Mouse (Mus musculus) hindbrain, embryonic 12.5 days (tissue): ENCODE measurements around the gene Klf13. TPM values are rescaled to one million over a fixed set of nuclear protein-coding genes. Genes with fewer than 3 reads are reported as not detected.

Experiments
- ATAC-seq: fragments of 200-750 bp; cut with Nextera tagmentation; 2 replicates; pipeline ENCODE4 v1.8.0; 2017; ENCODE audit warnings: moderate TSS enrichment; ENCODE audit not compliant: low FRiP score
- H3K27ac ChIP-seq: fragments of 300-500 bp; sonication (generic); 2 replicates; pipeline ENCODE4 v1.5.1; 2016; ENCODE audit warnings: mild to moderate bottlenecking
- H3K27me3 ChIP-seq: fragments of 300-500 bp; sonication (generic); 2 replicates; pipeline ENCODE4 v1.6.1; 2016; ENCODE audit warnings: mild to moderate bottlenecking
- H3K36me3 ChIP-seq: fragments of 300-500 bp; sonication (generic); 2 replicates; pipeline ENCODE4 v1.6.1; 2016; ENCODE audit warnings: mild to moderate bottlenecking
- H3K4me1 ChIP-seq: fragments of 300-500 bp; sonication (generic); 2 replicates; pipeline ENCODE4 v1.6.1; 2016
- H3K4me2 ChIP-seq: fragments of 300-500 bp; sonication (generic); replicated peaks from 2 replicates; pipeline ENCODE4 v1.6.1; 2016; ENCODE audit warnings: mild to moderate bottlenecking
- H3K4me3 ChIP-seq: fragments of 300-500 bp; sonication (generic); 2 replicates; pipeline ENCODE4 v1.5.1; 2016; ENCODE audit warnings: mild to moderate bottlenecking
- H3K9ac ChIP-seq: fragments of 300-500 bp; sonication (generic); 2 replicates; pipeline ENCODE4 v1.6.1; 2016; ENCODE audit warnings: mild to moderate bottlenecking, moderate library complexity
- H3K9me3 ChIP-seq: fragments of 300-500 bp; sonication (generic); replicated peaks from 2 replicates; pipeline ENCODE4 v1.6.1; 2016; ENCODE audit warnings: mild to moderate bottlenecking
- WGBS: fragments of 180-500 bp; shearing (Covaris S2); methylation state at CpG from one replicate; pipeline ENCODE4 v1.1.7; 2016; 5-methylcytosine and 5-hydroxymethylcytosine counted together
- polyA plus RNA-seq: library from polyadenylated mRNA; unstranded; fragments of >200 nt; fragmentation: Nextera tagmentation; extraction: Ambion mirVana; gene quantifications from 2 replicates; pipeline ENCODE4 v1.2.1, GENCODE M21; 2016

Klf13 gene
- polyA plus RNA-seq, 1 experiment from 2014 or later, result 30.1 TPM

DNA sequence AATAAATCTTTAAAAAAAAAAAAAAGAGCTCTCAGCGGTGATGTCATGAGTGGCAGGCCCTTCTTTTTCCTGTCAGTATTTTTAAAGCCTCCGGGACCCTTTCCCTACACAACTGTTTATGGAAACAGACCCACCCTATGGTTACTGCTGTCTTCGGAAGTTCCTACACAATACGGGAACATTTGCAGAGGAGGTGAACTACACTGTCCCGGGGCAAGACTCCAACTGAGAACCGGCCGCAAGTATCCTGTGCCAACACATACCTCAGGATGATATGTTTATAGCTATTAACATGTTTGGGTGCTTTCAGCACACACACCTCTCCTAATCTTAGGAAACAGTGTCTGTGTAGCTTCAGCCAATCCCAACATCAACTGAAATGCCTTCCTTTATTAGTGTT is 53.7 kb downstream of the Klf13 start:
- Histone ChIP-seq H3K36me3 (peaks cover 2% of the 10 kb centered on the region), H3K4me3 (no peak overlapping the region), H3K9me3 (no peaks in the 10 kb centered on the region), H3K27ac (no peak overlapping the region), H3K4me1 (0 out of 2 replicates have a peak, but pooled peaks cover 4% of the 10 kb centered on the region), H3K27me3 (no peaks in the 10 kb centered on the region), H3K9ac (no peak overlapping the region), H3K4me2 (no peak overlapping the region)
- 89% methylated on average over 7 of the region's 7 CpGs for WGBS
- ATAC-seq, result no peak

DNA sequence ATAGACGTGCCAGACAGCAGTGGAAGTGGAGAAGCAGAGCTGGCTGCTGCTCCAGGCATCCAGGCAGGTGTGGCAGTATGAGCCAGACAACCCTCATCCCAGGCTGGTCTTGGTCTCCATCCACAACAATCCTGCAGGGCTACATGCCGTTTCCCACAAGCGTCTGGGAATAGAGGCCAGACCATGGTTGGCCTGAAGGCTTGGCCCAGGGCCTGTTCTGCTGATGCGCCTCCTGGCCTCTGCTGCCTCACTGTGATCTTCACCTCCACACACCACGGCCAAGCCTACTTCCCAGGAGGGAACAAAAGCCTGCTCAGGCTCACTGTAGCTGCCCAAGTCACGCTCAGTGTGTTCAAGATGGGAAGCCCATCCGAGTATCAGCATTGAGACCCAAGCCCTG is 56.0 kb downstream of the Klf13 start:
- 87% methylated on average over 7 of the region's 7 CpGs for WGBS
- Histone ChIP-seq H3K9me3 (no peaks in the 10 kb centered on the region), H3K27me3 (no peaks in the 10 kb centered on the region), H3K4me1 (no peaks in the 10 kb centered on the region), H3K4me3 (no peak overlapping the region), H3K4me2 (no peak overlapping the region), H3K36me3 (no peaks in the 10 kb centered on the region), H3K27ac (no peak overlapping the region), H3K9ac (no peak overlapping the region)
- no peak for ATAC-seq

DNA sequence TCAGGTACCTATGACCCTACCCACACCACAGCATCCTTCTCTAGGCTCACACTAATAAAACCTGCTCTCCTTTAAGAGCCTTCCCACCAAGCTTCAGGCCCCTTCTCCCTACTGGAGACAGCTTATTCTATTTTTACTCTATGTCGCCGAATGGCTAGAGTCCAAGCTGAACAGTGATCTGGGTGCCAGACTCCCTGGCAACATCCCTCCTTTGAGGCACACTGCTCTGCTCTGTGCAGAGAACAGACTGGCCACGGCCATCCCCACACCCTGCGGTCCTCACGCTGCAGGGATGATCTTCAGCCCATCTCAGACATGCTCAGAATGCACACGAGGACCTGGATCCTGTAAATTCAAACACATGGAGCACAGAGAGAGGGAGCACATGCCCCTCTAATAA is 59.1 kb downstream of the Klf13 start:
- Histone ChIP-seq H3K4me2 (no peak overlapping the region), H3K36me3 (no peaks in the 10 kb centered on the region), H3K4me1 (no peaks in the 10 kb centered on the region), H3K9me3 (no peaks in the 10 kb centered on the region), H3K27me3 (no peaks in the 10 kb centered on the region), H3K9ac (no peak overlapping the region), H3K27ac (no peak overlapping the region), H3K4me3 (no peak overlapping the region)
- ATAC-seq, result no peak
- WGBS, result 90% methylated on average over 6 of the region's 6 CpGs

DNA sequence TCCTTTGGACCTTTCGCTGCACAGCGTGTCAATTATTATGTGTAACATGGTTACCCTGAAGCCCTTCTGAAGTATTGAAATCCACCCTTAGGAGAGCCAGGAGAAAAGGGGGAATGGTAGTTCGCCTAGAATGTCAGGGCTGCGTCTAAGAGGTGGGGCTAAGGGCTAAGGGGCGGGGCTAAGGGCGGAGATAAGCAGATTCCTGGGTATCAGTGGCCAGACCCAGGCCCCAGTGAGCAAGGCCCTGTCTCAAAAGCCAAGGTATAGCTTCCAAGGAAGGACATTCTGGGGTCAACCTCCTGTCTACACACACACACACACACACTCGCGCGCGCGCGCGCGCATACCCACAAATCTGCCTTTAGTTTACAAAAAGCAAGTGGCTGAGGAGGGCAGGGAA is 61.1 kb downstream of the Klf13 start:
- no peak for ATAC-seq
- no peak overlapping the region for H3K27ac ChIP-seq
- no peaks in the 10 kb centered on the region for H3K27me3 ChIP-seq
- H3K4me2 ChIP-seq, result no peak overlapping the region
- no peak overlapping the region for H3K4me3 ChIP-seq
- no peaks in the 10 kb centered on the region for H3K9me3 ChIP-seq
- no peak overlapping the region for H3K9ac ChIP-seq
- H3K4me1 ChIP-seq, result no peaks in the 10 kb centered on the region
- 25% methylated on average over 14 of the region's 14 CpGs for WGBS
- no peaks in the 10 kb centered on the region for H3K36me3 ChIP-seq

DNA sequence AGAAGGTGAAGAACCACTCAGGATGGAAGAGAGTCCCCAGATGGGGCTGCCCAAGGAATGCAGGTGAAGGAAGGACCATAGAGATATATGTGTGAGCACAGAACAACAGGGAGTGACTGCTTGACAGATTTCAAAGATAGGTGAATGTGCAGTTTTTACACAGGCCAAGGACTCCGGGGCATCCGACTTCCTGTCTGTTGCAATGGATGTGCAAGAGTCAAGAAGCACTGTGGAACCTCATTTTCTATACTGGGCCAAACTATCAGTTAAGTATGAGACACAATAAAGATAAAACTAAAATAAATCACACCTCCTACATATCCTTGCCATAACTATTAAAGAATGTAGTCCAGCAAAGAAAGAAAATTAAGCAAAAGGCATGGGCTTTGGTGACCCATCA is 62.1 kb downstream of the Klf13 start:
- ATAC-seq, result no peak
- 90% methylated on average over 2 of the region's 2 CpGs for WGBS

DNA sequence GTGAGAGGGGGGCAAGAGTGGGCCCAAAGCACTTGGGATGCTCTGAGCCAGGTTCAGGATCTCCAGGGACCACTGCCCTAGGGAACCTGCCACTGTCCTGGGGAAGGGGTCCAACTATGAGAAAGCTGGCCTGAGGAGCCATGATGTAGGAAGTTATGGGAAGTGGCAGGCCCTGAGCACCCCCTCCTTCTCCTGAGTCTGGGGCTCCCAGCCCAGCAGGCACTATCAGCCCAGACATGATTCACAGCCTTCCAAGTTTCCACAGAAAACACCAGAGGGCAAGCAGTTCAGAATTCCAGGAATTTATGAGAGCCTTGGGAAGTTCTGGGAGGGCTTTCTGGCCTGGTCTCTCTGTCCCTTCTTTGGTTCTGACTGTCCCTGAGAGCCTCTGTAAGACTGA is 63.0 kb downstream of the Klf13 start:
- Histone ChIP-seq H3K9ac (no peak overlapping the region), H3K27me3 (no peaks in the 10 kb centered on the region), H3K36me3 (no peaks in the 10 kb centered on the region), H3K4me1 (no peaks in the 10 kb centered on the region), H3K4me2 (no peak overlapping the region), H3K27ac (no peak overlapping the region), H3K4me3 (no peak overlapping the region), H3K9me3 (no peaks in the 10 kb centered on the region)
- ATAC-seq, result no peak

More for the DNA sequence above, 62.1 kb downstream of the Klf13 start:
- Histone ChIP-seq H3K9me3 (no peaks in the 10 kb centered on the region), H3K36me3 (no peaks in the 10 kb centered on the region), H3K4me2 (no peak overlapping the region), H3K27ac (no peak overlapping the region), H3K4me1 (no peaks in the 10 kb centered on the region), H3K4me3 (no peak overlapping the region), H3K27me3 (no peaks in the 10 kb centered on the region), H3K9ac (no peak overlapping the region)

DNA sequence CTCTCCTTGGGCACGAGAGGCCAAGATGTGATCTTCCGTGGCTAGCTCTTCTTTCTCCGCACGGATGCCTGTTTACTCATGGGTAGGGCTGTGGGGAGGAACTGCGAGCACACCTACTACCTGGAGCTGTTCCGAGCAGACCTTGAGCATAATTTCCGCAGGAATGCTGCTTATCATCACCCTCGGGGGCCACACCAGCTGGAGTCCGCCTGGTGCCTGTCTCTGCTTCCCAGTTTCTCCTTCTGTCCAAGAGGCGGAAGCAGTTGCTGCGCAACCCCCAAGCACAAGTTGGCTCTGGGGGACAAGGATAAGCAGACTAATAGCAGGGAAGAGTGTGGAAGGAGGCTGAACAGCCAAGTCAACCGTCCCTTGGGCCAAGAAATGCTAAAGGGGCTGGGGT is 64.8 kb downstream of the Klf13 start:
- Histone ChIP-seq H3K9ac (no peak overlapping the region), H3K9me3 (no peaks in the 10 kb centered on the region), H3K27ac (no peak overlapping the region), H3K4me1 (no peaks in the 10 kb centered on the region), H3K27me3 (no peaks in the 10 kb centered on the region), H3K4me3 (no peak overlapping the region), H3K4me2 (no peak overlapping the region), H3K36me3 (no peaks in the 10 kb centered on the region)
- ATAC-seq, result no peak
- 60% methylated on average over 12 of the region's 12 CpGs for WGBS

DNA sequence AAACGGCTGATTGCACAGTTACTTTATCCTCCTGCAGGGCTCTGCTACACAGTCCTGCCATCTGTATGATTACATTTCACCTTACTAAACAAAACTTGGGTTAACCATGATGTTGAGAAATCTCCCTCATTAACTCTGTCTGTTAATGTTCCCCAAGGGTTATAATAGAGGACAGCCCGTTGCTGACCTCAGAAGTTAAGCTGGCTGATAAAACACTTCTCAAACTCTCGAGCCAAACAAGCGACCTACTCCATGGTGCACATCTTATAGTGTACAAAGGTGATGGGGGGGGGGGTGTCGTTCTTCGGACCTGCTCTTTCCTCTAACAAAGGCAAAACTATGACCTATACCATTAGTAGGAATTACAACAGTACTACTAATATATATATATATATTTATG is 67.0 kb downstream of the Klf13 start:
- no peak overlapping the region for H3K9ac ChIP-seq
- no peaks in the 10 kb centered on the region for H3K4me1 ChIP-seq
- no peak overlapping the region for H3K27ac ChIP-seq
- H3K27me3 ChIP-seq, result no peaks in the 10 kb centered on the region
- 92% methylated on average over 6 of the region's 6 CpGs for WGBS
- no peak for ATAC-seq
- no peak overlapping the region for H3K4me3 ChIP-seq
- H3K36me3 ChIP-seq, result no peaks in the 10 kb centered on the region
- no peak overlapping the region for H3K4me2 ChIP-seq
- H3K9me3 ChIP-seq, result no peaks in the 10 kb centered on the region

DNA sequence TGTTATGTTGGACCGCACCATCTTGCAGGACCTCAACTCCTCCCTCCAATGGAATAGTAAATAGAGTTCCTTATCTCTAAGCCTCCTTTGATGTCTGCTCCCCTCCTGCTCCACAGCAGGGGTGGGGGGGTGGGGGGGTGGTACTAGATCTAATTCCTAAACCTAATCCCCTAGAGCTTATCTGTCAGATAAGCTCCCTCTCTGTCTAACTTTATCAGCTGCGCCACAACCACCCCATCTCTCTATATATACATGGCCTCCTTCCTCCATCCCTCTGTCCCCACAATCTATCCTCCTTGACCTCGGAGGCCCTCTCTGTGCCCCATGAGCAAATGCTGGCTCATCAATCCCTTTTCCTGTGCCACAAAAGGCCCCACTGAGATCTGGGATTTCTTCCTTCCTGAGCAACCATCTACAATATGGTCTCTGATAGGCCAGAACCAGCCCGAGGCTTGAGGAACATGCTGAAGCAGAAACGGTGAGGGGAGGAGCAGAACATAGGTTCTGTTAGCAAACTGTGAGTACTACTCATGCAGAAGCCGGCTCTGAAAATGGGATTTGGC is 70.3 kb downstream of the Klf13 start:
- H3K36me3 ChIP-seq, result no peaks in the 10 kb centered on the region
- H3K9ac ChIP-seq, result no peak overlapping the region
- no peaks in the 10 kb centered on the region for H3K9me3 ChIP-seq
- no peak for ATAC-seq
- no peak overlapping the region for H3K4me3 ChIP-seq
- no peaks in the 10 kb centered on the region for H3K4me1 ChIP-seq
- H3K27me3 ChIP-seq, result no peaks in the 10 kb centered on the region
- no peak overlapping the region for H3K27ac ChIP-seq
- WGBS, result 68% methylated on average over 6 of the region's 6 CpGs
- H3K4me2 ChIP-seq, result no peak overlapping the region

DNA sequence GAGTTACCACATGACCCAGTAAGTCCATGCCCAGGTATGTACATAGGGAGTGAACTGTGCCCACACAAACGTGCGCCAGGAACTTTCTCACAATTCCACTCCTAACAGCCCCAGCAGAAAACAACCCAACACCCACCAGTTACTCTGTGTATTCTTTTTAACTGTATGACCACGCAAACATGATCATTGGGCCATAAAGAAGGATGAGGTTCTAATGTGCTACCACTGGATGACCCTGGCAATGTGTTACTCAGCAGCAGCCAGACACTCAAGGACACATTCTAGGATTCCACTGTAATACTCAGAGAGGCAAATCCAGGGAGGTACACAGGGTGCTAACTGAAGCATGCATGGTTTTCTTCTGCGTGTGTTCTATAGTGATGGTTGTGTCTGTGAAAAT is 72.8 kb downstream of the Klf13 start:
- no peak for ATAC-seq
- Histone ChIP-seq H3K4me3 (no peak overlapping the region), H3K9ac (no peak overlapping the region), H3K27me3 (no peaks in the 10 kb centered on the region), H3K9me3 (no peaks in the 10 kb centered on the region), H3K27ac (no peak overlapping the region), H3K4me2 (no peak overlapping the region), H3K36me3 (no peaks in the 10 kb centered on the region), H3K4me1 (no peaks in the 10 kb centered on the region)
- WGBS, result 88% methylated on average over 4 of the region's 4 CpGs

DNA sequence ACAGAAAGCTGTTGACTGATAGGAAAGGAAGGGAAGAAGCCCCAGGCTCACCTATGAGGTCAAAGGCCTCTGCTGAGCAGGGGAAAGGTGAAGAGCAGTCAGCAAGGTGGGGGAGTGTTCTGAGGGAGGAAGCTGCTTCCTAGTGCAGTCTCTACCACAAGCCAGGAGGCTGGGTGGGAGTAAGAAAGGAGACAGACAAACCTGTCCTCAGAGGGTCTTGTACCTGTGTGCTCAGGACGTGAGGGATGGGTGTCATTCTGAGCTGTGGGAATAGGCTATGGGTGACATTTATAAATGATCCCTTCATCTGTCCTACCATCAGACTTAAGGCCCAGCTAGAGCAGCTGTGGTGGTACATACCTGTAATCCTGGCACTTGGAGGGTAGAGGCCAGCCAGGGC is 75.7 kb downstream of the Klf13 start:
- no peak for ATAC-seq
- Histone ChIP-seq H3K27me3 (no peaks in the 10 kb centered on the region), H3K36me3 (no peaks in the 10 kb centered on the region), H3K4me2 (no peak overlapping the region), H3K4me3 (no peak overlapping the region), H3K9me3 (no peaks in the 10 kb centered on the region), H3K4me1 (no peaks in the 10 kb centered on the region), H3K27ac (no peak overlapping the region), H3K9ac (no peak overlapping the region)
- 76% methylated on average over 1 of the region's 1 CpGs for WGBS

DNA sequence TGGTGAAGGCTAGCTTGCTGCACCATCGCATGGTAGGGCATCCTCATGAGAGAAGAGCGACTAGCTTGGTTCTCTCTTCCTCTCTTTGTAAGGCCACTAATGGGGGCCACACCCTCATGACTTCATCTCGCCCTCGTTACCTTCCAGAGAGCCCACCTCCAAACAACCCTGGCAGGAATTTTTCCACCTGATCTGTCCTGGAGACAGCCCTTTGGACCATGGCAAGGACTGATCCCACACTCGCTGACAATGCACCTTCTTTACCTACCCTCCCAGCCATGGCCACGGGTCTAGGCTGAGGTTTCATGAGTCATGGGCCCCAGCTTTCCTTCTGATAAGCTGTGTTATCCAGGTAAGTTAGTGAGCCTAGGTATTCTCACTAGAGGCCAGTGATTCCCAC is 77.6 kb downstream of the Klf13 start:
- Histone ChIP-seq H3K27ac (no peak overlapping the region), H3K36me3 (no peaks in the 10 kb centered on the region), H3K27me3 (no peaks in the 10 kb centered on the region), H3K4me2 (no peak overlapping the region), H3K4me3 (no peak overlapping the region), H3K9ac (no peak overlapping the region), H3K9me3 (no peaks in the 10 kb centered on the region), H3K4me1 (no peaks in the 10 kb centered on the region)
- 88% methylated on average over 6 of the region's 6 CpGs for WGBS
- no peak for ATAC-seq

DNA sequence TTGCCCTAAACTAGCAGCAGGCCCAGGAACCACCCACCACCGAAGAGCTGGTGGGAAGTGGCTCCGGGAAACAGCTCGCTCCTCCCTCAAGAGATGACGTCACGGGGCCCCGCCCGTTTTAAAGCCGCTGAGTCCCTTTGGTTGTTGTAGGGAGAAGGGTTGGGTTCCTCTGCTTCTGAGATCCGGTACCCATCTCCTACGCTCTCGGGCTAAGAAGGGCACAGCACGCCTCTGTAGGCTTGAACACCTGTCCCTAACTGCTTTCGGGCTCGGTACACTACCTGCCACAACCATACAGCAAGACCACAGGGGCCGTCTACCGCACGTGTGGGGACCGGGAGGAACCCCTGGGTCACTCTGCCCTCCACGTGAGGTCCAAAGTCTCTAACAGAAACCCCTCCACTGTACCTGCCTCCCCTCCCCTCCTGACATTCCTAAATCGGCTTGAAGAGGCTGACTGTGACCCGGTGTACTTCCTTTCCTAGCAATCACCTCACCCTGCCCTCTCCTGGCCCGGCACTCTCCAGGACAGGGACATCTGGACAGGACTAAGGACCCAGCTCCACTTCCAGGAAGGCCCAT is 80.1 kb downstream of the Klf13 start:
- Histone ChIP-seq H3K9ac (0 out of 2 replicates have a peak overlapping the region, but pooled peaks have one; percentile 41), H3K36me3 (no peaks in the 10 kb centered on the region), H3K27ac (no peak overlapping the region), H3K4me2 (peak overlapping the region; percentile 57), H3K27me3 (no peaks in the 10 kb centered on the region), H3K4me1 (no peaks in the 10 kb centered on the region), H3K4me3 (peak overlapping the region; percentile 35), H3K9me3 (no peaks in the 10 kb centered on the region)
- WGBS, result 8% methylated on average over 22 of the region's 22 CpGs
- peak; percentile 63 for ATAC-seq
